Mouse (Mus musculus) gastrocnemius, postnatal 14 days (tissue): ENCODE measurements around the gene Akt2. TPM values are rescaled to one million over a fixed set of nuclear protein-coding genes. Genes with fewer than 3 reads are reported as not detected.

Experiments
- DNase-seq: peaks from one replicate; pipeline ENCODE4 v3.0.0; 2021; ENCODE audit warnings: mixed read lengths
- intact Hi-C: fragments of 180-260 bp; cut with DNase I; formaldehyde crosslinking; loops from one replicate; pipeline ENCODE4 v1.15.1; 2025; ENCODE audit warnings: low total_unique reads
- long read RNA-seq, 2 experiments: library from polyadenylated mRNA; stranded (forward); transcript quantifications; one replicate each; pipeline ENCODE4 v2.0.0; 2021
- total RNA-seq, 2 experiments: library from RNA; stranded (reverse); gene quantifications; 2 replicates each; pipeline ENCODE4 v1.2.3; 2021

The Akt2 gene
- 100 to 1,000 TPM; 109 to 114 TPM for total RNA-seq
- long read RNA-seq, experiment 1, full-length matches to known transcripts: 88 of 151 reads
- long read RNA-seq, experiment 1, partial matches to known transcripts: 48 of 151 reads
- long read RNA-seq, experiment 1, other reads (novel, unspliced or antisense): 15 of 151 reads
- long read RNA-seq, experiment 2, full-length matches to known transcripts: 87 of 145 reads
- long read RNA-seq, experiment 2, partial matches to known transcripts: 43 of 145 reads
- long read RNA-seq, experiment 2, other reads (novel, unspliced or antisense): 15 of 145 reads

DNA sequence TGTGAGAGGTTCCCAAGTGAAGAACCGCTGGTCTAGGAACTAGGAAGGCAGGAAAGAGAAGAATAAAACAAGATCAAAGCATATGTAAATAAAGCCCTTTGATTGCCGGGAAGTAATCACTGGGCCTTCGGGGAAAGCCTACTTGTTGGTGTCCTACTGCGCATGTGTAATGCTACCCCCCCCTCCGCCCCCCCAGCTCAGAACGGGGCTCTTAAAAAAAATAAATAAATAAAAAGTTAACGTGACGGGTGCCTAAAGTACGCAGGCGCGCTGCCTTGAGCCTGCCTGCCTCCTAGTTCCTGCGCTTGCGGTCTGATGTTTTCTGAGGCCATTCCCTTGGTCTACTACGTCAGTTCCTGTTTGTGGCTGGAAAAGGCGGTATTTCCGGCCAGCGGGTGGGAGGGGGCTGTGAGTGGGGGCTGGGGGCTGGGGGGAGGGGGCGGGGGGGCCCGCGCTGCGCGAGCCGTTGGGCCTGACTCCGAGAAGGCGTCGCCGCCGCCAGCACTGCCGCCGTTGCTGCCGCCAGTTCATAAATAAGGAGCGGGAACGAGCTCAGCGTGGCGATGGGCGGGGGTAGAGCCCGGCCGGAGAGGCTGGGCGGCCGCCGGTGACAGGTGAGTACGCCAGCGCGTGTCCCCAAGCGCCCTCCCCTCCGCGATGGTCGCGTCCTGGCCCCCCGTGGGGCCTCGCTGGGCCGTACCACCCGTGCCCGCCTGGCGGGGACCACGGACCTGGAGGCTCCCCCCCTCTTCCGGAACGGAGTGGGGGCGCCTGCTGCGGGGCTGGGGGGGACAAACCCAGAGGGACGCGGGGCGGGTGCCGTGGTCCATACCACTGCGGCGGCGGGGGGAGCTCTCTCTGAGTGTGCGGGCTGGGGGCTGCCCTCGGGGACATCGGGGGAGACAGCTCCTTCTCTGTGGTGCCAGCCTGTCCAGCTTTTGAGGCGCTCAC, at the start of gene Akt2:
Akt2 (plus strand) TSS at position 287 of the 951 bp plus-strand sequence.
- intact Hi-C loops: no loop called here
- peak; percentile 90 for DNase-seq

GRCm38 (mm10) chr7:27541922-27542321, 49.4 kb upstream of the Akt2 start:
- intact Hi-C loops: no loop called here
- DNase-seq: no peak

- DNase-seq: peak; percentile 81
- intact Hi-C loops: no loop called here
Observed at GRCm38 (mm10) chr7:27542392-27543033, 48.8 kb upstream of the Akt2 start.

- no peak for DNase-seq
- intact Hi-C loops: no loop called here
Observed at GRCm38 (mm10) chr7:27543065-27543464, 48.3 kb upstream of the Akt2 start.

GRCm38 (mm10) chr7:27543851-27544250, 47.5 kb upstream of the Akt2 start:
- intact Hi-C loops: no loop called here
- no peak for DNase-seq

DNA sequence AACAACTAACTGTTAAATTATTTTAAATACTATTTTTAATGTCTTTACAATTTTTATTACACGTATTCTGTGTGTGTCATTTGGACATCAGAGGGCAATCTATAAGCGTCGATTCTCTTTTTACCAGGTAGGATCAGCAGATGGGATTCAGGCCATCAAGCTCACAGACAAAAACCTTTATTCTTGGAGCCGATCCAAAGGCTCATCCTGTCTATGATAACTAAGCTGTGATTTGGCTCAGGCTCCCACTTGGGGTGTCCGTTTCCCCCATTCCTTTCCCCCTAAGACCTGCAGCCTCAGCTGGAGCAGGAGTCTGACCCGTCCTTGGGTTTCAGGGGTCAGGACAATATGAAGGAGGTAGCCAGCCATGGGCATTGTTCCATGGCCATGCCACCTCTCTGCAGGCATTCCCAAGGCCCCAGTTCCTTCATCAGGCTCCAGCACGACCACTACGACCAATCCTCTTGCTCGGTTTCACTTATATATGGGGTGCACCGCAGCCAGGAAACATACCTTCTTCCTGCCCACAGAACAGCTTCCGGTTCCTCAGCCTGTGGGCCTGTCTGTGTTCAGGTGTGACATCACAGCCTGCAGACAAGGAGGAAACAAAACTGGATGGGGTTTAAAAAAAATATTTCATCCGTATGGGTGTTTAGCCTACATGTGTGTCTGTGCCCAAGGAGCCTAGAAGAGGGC, 46.5 kb upstream of the Akt2 start:
- intact Hi-C loops: no loop called here
- DNase-seq: no peak

- DNase-seq: no peak
- intact Hi-C loops: no loop called here
Observed at GRCm38 (mm10) chr7:27549597-27549996, 41.8 kb upstream of the Akt2 start.

- no peak for DNase-seq
- intact Hi-C loops: no loop called here
Observed at GRCm38 (mm10) chr7:27552070-27552469, 39.3 kb upstream of the Akt2 start.

GRCm38 (mm10) chr7:27552931-27553513, 38.3 kb upstream of the Akt2 start, which contains the start of the genes Pld3 and 2310022A10Rik:
Gene Pld3 (minus strand): TSS chr7:27553218.
Gene 2310022A10Rik (plus strand): TSS chr7:27553233.
- peak; percentile 96 for DNase-seq
- intact Hi-C loops: no loop called here

DNA sequence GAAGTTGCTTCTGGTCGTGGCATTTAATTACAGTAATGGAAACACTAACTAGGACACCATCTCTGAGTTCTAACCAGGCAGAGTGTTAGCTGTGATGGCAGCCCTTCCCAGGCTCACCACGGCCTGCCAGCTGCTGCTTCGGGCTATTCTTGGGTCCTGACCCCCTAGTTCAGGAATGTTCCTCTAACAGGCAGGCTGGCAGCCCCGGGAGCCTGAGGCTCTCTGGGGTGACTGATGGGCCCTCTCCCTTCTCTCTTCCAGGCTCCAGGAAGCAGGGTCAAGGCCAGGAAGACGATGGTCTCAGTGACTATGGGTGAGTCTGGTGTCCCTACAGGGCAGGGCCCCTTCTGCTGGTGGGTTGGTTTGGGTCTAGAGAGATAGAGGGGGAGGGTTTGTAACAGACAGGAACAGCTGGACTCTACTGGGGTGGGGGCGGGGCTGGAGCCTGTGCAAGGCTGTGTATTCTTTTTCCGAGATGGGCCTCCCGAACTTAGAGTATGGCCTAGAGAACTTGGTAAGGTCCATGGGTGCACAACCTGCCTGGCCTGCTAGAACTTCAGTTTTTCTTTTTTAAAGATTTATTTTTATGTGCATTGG, 31.0 kb upstream of the Akt2 start:
- intact Hi-C loops: no loop called here
- DNase-seq: peak; percentile 74

DNA sequence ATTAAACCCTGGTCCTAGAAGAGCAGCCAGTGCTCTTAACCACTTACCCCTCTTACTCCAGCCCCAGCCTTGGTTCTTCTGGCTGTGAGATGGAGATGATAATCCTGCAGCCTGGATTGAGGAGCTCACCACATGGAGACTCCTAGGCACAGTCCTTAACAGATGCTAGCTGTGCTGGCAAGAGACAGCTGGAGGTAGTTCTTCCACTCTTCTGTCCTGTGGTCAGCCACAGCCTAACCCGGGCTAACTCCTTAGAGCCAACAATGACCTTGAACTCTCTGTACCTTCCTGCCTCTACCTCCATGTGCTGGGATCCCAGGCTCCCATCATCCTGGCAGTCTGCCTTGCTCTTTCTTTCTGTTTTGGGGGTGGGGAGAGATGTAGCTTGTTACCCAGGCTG, 30.4 kb upstream of the Akt2 start:
- intact Hi-C loops: no loop called here
- no peak for DNase-seq

- no peak for DNase-seq
- intact Hi-C loops: no loop called here
Observed at GRCm38 (mm10) chr7:27569580-27570224, 21.6 kb upstream of the Akt2 start.

DNA sequence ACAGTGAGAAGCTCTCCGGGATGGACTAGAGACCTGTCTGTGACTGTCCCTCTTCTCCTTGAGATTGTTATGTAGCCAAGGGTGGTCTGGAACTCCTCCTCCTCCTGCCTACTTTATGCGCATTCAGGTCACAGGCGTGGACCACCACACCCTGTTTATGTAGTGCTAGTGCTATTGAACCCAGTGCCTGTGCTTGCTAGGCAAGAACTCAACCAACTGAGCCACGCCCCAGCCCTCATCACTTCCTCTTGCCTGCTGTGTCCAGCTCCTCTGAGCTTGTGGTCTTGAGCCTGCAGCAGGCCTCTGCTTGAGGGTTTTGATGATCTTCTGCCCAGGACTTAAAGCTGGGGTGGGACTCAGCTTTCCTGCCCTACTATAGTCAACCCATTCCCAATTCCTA, 19.2 kb upstream of the Akt2 start:
- intact Hi-C loops: no loop called here
- no peak for DNase-seq

GRCm38 (mm10) chr7:27574124-27574880, 17.1 kb upstream of the Akt2 start:
- intact Hi-C loops: no loop called here
- DNase-seq: no peak

DNA sequence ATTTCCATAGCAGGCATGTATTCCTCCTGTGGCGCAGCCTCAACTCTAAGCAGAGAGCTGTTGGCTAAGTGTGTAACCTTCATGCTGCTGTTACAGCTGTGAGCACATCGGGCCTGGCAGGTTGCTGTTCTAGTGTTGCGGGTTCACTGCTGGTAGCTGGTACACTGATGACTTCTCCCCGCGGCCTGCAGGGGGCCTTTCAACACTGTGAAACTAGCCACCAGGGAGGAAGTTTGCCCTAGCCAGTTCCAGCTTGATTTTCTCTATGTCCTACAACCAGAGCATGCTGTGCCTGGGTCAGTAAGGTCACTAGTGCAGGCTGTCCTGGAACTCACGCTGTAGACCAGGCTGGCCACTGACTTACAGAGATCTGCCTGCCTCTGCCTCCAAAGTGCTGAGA, 14.4 kb upstream of the Akt2 start:
- intact Hi-C loops: no loop called here

GRCm38 (mm10) chr7:27577589-27577988, 13.8 kb upstream of the Akt2 start:
- no peak for DNase-seq
- intact Hi-C loops: no loop called here

More for the DNA sequence above, 14.4 kb upstream of the Akt2 start:
- peak; percentile 56 for DNase-seq

GRCm38 (mm10) chr7:27578465-27578864, 12.9 kb upstream of the Akt2 start:
- peak; percentile 50 for DNase-seq
- intact Hi-C loops: no loop called here
